Mouse (Mus musculus) heart, adult 18-20 months (tissue): ENCODE results near the gene Pigu. TPM values are rescaled to one million over a fixed set of nuclear protein-coding genes. Genes with fewer than 3 reads are reported as not detected.
A peak's percentile ranks its signal among the peaks of the same experiment; 100 is the strongest.

Experiments used
- DNase-seq, 2 experiments: peaks; one replicate each; pipeline ENCODE4 v3.0.0; 2021 to 2022; ENCODE audit warnings: mixed read lengths in 1 of 2
- long read RNA-seq, 2 experiments: library from polyadenylated mRNA; stranded (forward); transcript quantifications; one replicate each; pipeline ENCODE4 v2.0.0; 2021
- total RNA-seq, 2 experiments: library from RNA; stranded (reverse); gene quantifications; 2 replicates each; pipeline ENCODE4 v1.2.3; 2021

The Pigu gene
- 10 to 100 TPM; 24.0 to 27.0 TPM for total RNA-seq
- long read RNA-seq, experiment 1, transcript Pigu-201 (12 exons, 1,636 nt) = major isoform, 8 of 40 reads
- long read RNA-seq, experiment 1, partial matches to known transcripts = 9 of 40 reads
- long read RNA-seq, experiment 1, other reads (novel, unspliced or antisense) = 23 of 40 reads
- long read RNA-seq, experiment 2, partial matches to known transcripts = 8 of 23 reads
- long read RNA-seq, experiment 2, other reads (novel, unspliced or antisense) = 11 of 23 reads

DNA sequence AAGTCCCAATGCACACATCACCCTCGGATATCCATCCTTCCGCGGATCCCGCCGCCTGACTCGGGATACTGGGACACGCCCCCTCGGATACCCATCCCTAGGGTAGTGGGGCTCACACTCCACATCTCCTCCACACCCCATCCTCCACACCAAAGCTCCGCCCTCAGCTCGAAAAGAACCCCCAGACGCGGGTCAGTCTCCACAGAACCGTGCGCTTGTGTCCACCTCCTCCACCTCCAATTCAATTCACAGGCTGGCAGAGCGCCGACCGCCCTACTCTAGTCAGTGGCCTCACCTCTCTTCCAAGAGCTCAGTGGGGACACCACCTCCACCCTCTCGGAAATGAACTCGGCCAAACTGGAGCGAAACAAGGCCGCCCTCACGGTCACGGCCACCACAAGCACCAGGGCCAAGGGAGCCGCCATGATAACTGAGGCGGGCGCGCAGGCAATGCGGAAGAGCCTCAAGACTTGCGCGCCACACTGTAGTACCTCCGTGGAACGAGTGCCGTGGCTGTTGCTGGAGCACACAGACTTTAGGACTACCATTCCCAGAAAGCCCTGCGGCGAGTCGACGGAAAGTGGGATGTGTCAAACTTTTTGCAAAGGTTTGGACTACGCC lies at the start of gene Pigu:
Pigu (minus strand) TSS at position 460 of the 621 bp plus-strand sequence.
- DNase-seq = peak; percentile 97

DNA sequence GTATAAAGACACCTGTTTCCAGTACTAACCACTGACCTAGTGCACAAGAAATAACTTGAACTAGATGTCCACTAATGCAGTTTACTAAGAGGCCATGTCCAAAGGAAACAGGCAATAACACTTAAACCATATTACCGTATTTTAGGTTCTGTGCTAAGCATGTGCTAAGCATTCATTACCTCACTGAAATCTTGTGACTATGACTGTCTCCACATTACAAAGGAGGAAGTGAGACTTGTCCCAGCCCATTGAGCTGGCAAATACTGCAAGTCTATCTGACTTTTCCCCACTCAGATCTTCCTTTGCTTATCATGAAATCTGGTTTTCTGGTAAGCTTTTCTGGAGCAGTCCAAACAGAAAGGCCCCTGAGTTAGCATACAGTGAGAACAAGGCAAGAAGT lies 47.4 kb upstream of the Pigu start:
- DNase-seq = peak in 1 of 2 experiments; percentile 41

DNA sequence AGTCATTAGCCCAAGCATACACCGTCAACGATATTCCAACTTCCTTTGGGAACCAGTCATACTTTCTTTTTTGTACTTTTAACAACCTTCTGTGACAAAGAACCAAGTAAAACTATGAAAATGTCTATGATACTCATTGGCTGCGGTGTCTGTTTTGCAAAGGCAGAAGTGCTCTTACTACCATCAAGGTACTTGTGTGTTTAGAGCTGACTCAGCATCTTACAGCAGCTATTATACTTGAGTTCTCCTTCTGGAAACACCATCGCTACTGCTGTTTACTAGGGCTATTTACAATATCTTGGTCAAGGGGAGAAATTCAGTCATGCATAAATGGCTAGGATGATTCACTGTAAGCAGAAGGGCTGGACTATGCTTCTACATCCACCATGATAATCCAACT lies 44.7 kb upstream of the Pigu start:
- no peak for DNase-seq

DNA sequence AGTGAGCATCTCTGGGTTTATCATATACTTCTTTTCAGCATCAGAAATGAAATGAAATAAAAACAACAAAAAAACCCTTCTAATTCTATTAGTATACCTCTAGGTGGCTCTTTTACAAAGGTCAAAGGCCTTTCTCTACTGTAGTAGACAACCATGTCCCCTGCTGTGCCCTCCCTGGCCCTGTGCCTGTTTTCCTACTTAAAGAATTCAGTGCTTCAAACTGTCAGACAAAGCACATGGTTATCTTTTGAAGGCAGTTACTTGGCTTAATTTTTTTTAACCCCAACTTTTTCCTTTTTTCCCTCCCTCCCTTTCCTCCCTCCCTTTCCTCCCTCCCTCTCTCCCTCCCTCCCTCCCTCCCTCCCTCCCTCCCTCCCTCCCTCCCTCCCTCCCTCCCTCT lies 43.0 kb upstream of the Pigu start:
- peak in 1 of 2 experiments; percentile 54 for DNase-seq

DNA sequence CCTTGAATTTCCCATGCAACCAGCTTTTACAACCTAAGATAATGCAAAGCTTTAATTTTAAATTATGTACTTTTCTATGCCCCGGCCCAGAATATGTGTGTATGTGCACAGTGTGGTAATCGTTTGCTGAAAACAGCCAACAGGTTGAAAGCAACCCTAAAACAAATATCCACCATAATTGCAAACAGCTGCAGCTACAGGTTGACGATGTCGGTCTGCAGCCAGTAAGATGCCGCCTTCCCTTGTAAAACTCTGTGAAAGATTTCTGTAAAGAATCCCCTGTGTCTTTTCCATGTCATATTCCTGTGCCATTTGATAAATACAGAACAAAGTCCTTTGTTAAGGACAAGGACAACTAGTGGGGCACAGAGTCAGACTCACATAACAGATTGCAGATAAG lies 37.4 kb upstream of the Pigu start:
- DNase-seq = no peak

DNA sequence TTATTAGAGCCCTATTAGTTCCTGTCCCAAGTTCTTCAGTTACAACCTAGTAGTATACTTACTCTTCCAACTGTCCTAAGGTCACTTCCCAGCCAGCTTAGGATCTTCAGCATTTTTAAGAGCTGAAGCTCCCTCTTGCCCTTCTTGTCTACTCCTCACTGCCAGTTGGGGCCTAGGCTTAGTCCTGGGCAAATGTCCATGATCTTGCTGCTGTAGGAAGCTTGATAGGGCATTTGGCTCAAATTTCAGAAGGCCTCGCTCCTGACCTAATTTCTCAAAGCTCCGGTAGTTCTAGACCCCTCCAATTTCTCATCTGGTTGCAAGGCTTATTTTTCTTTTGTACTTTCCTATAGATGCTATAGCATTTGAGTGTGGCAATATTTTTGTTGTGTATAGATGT lies 31.3 kb upstream of the Pigu start:
- peak; percentile 34 to 46 for DNase-seq

DNA sequence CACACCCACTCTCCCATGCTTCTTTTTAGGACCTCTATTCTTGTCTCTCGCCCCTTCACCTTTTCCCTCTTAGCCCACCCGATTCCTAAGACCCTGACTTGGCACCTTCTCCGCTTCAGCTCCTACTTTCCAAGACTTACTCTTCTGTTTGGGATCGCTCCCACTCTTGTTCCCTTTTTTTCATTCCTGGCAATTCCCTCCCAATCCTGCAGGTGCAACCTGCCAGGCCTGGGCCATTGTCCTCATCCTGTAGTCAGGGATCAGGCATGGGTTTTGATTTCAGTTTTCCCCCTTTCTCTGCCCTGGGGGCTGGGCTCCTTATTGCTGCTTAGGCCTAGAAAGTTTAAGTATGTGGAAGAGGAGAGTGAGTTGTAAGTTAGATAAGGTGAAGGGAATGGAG lies 29.8 kb upstream of the Pigu start:
- no peak for DNase-seq

DNA sequence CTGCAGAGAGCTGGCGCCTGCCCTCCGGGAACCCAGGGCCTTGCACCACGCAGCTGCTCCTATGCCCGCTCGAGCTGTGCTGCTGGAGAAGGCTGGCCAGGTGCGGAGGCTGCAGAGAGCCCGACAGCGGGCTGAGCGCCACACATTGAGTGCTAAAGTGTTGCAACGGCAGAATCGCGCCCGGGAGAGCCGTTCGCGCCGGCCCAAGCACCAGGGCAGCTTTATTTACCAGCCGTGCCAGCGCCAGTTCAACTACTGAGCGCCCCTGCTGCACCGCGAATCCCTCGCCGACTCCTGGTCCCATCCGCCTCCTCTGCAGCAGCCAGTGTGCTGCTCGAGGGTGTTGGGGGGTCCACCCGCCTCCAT lies 29.3 kb upstream of the Pigu start:
- peak in 1 of 2 experiments; percentile 28 for DNase-seq

DNA sequence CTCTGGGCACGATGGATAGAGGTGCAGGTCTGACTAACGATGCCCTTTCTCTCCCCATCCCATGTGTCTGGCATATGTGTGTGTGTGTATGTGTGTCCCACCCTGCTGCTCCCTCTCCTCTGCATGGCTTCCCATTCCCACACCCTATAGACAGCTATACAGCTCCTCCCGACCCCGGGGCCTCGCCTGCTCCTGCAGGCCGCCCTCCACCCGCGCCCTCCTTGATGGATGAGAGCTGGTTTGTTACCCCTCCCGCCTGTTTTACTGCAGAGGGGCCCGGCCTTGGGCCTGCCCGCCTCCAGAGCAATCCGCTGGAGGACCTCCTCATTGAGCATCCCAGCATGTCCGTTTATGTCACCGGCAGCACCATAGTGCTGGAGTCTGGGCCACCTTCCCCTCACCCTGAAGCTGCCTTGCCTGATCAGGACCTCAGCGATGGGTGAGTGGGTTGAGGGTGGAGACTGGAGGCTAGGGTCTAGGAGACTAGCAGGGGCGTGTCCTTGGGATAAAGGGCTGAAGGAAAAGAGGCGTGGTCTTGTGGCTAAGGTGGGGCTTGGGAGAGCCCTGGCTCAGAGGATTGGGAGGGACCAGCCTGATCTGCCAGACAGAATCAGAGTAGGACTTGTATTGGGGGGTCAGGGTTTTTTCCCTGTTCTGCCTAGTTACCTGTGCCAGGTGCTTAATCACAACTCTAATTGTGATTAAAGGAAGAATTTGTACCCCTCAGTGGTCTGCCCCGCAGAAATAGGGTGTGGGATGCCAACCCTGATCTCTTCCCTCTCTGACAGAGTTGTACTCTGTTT lies 28.7 kb upstream of the Pigu start:
- no peak for DNase-seq

DNA sequence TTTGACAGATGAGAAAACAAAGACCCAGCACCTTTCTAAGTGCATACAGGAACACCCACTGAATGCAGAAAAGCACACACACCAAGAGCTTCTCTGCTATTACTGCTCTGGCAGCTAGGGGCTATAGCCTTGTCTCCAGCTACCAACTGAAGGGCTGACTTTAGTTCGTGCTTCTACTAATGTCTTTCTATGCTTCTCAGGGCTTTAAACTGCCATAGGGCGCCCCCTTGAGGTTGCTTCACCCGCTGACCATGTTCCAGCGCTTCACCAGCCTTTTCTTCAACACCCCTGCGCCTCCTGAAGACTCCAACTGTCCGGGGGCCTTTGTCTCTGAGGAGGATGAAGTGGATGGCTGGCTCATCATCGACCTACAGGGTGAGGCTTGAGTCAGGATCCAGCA lies 27.9 kb upstream of the Pigu start:
- peak; percentile 84 to 90 for DNase-seq

DNA sequence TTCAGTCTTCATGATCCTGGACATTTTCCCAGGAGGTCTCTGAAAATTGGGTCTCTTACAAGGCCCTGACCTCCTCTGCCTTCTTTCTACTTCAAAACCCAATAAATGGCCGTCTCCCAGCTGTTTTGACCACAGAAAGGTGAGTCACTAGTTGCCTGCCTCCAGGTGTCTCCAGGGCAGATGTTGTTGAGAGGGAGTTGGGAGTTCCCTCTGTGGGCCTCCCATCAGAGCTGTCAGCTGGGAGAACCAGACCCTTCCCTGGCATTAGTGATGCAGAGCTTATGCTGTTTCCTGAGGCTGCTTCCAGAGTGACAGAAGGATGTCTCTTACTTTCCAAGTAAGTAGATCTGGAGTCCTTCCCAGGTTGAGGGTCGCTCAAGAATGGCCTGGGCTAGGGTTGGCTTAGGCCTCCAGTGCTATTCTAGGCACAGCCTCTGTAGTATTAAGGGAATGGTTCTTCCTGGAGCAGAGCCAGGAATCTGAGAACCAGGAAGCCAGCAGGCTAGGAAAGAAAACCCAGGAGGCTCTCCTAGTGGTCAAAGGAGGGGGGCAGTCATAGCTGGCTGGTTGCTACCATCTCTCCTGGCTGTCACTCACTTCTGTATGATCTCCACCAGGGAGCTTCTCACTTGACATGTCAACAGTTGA lies 25.7 kb upstream of the Pigu start:
- peak; percentile 81 to 84 for DNase-seq

DNA sequence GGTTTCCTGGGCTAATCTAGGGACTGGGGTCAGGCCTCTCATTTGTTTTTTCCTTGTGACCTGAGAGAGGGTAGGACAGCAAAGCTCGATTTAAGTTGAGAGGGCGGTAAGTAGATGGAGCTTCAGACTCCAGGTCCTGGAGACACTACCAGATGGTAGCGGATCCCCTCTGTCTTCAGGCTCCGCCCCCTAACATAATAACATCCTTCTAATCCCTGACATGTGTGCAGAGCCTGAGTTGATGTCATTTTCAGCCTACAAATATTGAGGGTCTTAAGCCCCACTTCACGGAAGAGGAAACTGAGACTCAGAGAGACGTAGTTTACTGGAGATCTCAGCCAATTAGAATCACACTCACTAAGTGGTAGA lies 25.1 kb upstream of the Pigu start:
- no peak for DNase-seq

DNA sequence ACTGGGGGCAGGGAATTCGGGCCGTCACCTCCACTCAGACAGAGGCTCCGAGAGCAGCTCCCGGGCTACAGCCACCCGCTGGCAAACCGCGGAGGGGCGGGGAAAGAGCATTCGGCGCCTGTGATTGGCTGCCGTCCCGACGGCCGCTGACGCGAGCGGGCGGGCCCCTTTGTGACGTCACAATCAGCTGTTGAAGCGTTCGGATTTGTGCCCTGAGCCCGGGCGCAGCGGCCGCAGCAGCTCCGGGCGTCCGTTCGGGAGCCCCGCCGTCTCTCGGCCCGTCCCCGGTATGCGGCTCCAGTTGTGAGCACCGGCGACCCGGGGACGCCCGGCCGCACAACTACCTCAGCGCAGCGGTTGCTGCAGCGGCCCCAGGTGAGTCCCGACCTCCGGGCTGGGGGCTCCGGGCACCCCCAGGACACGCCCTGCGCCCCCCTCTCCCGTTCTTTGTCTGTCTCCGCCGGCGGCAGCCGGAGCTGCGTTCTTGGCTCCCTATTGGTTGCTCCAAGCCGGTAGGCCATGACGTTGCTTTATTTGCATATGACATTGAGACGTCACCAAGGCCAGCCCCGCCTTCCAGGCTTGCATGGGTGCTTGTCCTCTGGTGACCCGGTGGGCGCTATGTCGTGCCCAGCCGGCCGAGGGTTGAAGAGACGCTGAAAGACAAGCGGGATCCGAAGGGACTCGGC lies 24.6 kb upstream of the Pigu start:
- DNase-seq = peak; percentile 98 to 99

DNA sequence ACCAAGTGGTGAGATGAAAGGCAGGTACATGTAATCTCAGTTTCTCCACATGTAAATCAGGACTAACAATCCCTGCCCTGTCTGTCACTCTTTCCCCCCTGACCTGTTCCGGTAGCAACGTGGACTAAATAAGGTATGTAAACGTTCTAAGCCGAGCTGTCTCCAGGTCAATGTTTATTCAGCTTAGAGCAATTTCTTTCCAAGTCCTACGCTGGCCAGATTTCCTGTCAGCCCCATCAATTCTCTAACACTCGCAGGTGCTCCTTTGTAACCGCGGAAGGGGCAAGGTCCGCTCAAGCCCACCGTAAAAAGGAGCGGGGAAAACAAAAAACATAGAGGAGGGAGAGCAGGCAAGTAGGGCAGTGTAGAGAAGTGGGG lies 23.8 kb upstream of the Pigu start:
- no peak for DNase-seq

DNA sequence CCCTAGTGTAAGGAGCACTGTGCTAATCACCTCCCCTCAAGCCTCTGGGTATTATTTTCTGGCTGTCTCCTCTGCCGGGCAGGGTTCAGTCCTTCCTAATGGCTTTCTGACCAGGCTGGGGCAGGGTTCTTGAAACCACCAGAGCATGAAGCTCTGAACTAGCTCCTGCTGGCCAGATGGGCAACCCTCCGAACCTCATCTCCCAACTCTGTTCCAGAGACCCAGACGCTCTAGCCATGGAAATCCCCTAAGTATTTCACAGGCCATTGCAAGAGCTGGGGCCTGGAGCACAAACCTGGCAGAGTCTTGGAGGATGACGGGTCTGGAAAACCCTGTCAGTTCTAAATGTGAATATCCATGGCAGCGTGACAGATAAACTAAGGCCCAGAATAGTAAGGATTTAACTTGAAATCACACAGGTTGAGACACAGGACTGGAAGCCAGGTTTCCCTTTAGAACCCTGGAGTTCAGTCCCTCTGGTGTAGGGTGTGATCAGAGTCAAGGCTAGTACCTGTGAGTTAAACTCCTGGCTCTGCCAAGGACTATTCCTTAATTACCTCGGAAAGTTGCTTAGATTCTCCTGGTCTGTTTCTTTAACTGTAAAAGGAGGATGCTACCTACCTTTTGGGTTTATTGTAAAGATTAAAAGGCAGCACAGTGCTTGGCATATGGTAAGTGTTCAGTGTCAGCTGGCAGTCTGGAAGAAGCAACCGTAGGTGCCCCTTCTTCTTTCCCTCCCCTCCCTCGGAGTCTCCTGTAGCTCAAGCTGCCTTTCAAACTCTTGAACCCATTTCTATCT lies 23.2 kb upstream of the Pigu start, which contains the start of gene Trp53inp2:
Trp53inp2 (plus strand) TSS at position 799 of the 799 bp plus-strand sequence.
- DNase-seq = peak in 1 of 2 experiments; percentile 28

DNA sequence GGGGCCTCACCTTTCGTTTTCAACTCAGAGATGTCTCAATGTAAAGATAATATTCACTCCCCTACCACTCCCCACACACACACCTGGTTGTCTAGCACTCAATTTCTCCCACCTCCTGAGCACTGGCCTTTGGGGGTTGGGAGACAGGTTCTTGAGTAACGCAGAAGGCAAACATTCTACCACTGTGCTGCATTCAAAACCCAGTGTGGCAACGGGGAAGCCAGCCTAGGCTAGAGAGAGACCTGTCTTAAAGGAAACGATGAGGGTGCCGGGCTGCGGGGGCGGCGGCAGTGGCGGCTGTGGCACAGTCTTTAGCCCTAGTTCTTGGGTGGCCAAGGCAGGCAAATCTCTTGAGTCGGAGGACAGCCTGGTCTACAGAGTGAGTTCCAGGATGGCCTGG lies 19.0 kb upstream of the Pigu start:
- no peak for DNase-seq

DNA sequence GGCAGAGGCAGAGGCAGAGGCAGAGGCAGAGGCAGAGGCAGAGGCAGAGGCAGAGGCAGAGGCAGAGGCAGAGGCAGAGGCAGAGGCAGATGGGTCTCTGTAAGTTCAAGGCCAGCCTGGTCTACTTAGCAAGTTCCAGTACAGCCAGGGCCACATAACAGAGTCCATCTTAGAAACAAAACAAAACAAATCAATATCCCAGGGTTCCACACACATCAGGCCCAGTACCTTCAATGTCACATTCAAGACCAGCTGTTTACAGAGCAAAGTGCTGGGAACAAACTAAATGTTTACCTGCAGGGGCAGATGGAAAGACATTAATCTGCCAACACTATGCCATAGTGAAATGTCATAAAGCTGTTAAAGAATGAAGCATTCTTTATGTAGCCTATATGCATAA lies 17.3 kb upstream of the Pigu start:
- no peak for DNase-seq

DNA sequence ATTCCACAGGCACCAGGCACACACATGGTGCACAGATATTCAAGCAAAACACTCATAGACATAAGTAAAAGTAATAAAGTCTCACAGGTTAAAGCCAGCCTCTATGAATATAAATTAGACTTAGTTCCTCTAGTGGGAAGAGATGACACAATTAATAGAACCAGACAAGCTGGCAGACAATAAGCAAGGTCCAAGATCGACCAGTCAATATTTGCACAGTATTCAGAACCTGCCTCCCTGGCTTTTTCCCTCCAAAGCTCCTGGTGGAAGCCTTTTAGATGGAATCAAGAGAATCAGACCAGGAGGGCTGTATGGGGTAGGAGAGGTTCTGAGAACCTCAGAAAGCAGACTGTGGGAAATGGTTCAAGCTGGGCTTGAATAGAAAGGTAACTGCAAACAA lies 16.7 kb upstream of the Pigu start:
- no peak for DNase-seq

DNA sequence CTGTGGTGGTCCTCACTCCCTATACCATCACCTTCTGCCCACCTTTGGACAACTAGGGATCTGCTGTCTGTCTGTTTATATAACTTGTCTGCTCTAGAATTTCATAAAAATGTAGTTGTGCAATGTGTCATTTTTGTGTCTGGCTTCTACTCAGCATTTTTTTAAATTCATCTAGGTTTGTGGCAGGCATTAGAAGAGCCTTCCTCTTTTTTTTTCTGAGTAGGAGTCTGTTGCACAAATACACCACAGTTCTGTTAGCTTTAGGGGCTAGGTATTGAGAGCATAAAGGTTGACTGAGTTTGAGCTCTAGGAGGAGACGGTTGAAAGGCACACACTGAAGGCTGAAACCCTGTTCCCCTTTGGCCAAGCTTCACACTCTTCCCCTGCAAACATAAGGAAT lies 16.1 kb upstream of the Pigu start:
- DNase-seq = no peak

DNA sequence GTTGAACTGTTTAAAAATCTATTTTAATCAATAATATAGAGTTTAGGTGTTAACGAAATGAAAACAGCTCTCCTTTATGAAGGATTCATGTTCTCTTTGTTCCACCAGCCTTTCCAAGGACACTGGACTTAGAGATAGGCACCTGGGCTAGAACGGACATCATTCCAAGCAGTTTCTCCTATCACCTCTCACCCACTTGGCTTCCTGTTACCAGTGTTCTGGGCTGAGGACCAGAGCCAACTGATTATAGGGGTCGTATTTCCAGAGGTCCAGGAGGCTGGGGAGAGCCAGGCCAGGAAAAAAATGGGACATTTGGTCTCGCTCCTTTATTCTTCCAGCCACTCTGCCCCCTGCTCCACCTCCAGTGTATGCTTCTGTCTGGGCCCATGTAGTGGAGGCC lies 15.2 kb upstream of the Pigu start:
- peak; percentile 44 to 72 for DNase-seq

DNA sequence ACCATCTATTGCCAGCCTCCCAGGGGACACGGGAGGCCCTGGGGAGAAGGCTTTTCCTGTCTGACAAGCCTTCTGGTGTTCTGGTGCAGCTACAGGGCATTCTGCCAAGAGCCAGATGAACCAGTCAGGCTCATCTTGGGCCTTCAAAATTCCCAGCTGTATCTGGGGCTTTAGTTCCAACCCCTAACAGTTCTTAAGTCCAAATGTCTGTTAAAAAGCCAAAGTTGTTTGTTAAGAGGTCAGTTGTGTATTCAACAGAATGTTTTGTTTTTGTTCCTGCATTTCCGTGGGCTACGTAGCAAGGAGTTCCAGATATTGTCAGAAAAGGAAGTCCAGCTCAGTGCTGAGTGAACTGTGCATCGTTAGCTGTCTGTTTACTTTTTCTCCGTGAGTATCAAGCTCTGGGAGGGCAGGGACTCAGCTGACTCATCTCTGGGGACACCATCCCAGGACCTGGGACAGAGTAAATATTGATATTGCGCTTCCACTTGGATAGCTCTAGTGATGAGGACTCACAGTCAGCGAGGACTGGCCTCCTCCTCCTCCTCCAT lies 12.2 kb upstream of the Pigu start:
- peak; percentile 82 to 85 for DNase-seq
